In the genomic region with DNA sequence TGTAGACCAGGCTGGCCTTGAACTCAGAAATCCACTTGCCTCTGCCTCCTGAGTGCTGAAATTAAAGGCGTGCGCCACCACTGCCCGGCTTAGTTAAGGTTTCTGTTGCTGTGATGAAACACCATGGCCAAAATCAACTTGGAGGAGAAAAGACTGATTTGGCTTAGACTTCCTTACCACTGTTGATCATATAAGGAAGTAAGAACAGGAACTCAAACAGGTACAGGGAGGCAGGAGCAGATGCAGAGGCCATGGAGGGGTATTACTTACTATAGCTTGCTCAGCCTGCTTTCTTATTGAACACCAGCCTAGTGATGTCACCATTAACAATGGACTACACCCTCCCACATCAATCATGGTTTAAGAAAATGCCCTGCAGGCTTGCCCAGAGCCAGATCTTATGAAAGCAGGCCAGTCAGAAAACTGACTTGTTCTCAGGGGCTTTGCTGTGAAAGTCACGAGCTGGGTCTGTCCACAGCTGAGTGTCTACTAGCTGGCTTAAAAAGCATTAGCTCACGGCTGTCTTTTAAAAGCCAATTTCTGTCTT, we compare ENCODE assay signal across 11 mouse cellular contexts.
"Had no signal": no experiment of that assay in that cellular context is flagged by ENCODE, and none has a peak within 500 bp of the region (broad histone marks: within the 10 kb centered on the region; RNA-seq: fewer than 3 reads in every experiment).

No protein-coding gene starts in this region.

- H3K36me3 ChIP-seq: intestine, embryonic 15.5 days; kidney, embryonic 15.5 days; limb, embryonic 15.5 days; liver, embryonic 12.5 days had no signal

- H3K4me1 ChIP-seq: kidney, embryonic 15.5 days; limb, embryonic 15.5 days; liver, embryonic 12.5 days had no signal

- ATAC-seq: intestine, embryonic 15.5 days; liver, embryonic 12.5 days had no signal

- DNase-seq: kidney, adult 2 months; kidney, postnatal 14 days; lung, embryonic 14.5 days; lung, postnatal 10 days; thymus, adult 18-20 months; thymus, postnatal 14 days had no signal

- H3K4me2 ChIP-seq: intestine, embryonic 15.5 days; kidney, embryonic 15.5 days; limb, embryonic 15.5 days; liver, embryonic 12.5 days; lung, embryonic 14.5 days had no signal

- H3K27me3 ChIP-seq: intestine, embryonic 15.5 days; kidney, embryonic 15.5 days; limb, embryonic 15.5 days; liver, embryonic 12.5 days had no signal

- H3K9me3 ChIP-seq: intestine, embryonic 15.5 days; kidney, embryonic 15.5 days; limb, embryonic 15.5 days; liver, embryonic 12.5 days had no signal

- H3K4me3 ChIP-seq: intestine, embryonic 15.5 days; kidney, embryonic 15.5 days; limb, embryonic 15.5 days; liver, embryonic 12.5 days had no signal

- H3K27ac ChIP-seq: intestine, embryonic 15.5 days; kidney, embryonic 15.5 days; limb, embryonic 15.5 days; liver, embryonic 12.5 days; macrophage had no signal

- H3K9ac ChIP-seq: intestine, embryonic 15.5 days; kidney, embryonic 15.5 days; limb, embryonic 15.5 days; liver, embryonic 12.5 days; lung, embryonic 14.5 days had no signal
